Mouse (Mus musculus) hindbrain, postnatal 0 days (tissue): Measurements from ENCODE around the gene Cd207. TPM values are rescaled to one million over a fixed set of nuclear protein-coding genes. Genes with fewer than 3 reads are reported as not detected.

ENCODE experiments used
- ATAC-seq: fragments of 200-750 bp; cut with Nextera tagmentation; 2 replicates; pipeline ENCODE4 v1.8.0; 2017; ENCODE audit warnings: mild to moderate bottlenecking, moderate TSS enrichment, moderate library complexity
- DNase-seq: peaks from one replicate; pipeline ENCODE4 v3.0.0-alpha.2; 2015; ENCODE audit warnings: low spot score
- H3K27ac ChIP-seq: fragments of 300-500 bp; sonication (generic); 2 replicates; pipeline ENCODE4 v1.5.1; 2014; ENCODE audit warnings: mild to moderate bottlenecking
- H3K27me3 ChIP-seq: fragments of 300-500 bp; sonication (generic); 2 replicates; pipeline ENCODE4 v1.6.1; 2014; ENCODE audit warnings: low read length, mixed read lengths; ENCODE audit not compliant: insufficient read depth
- H3K36me3 ChIP-seq: fragments of 300-500 bp; sonication (generic); 2 replicates; pipeline ENCODE4 v1.6.1; 2014; ENCODE audit warnings: low read length, mixed read lengths; ENCODE audit not compliant: insufficient read depth
- H3K4me1 ChIP-seq: fragments of 300-500 bp; sonication (generic); 2 replicates; pipeline ENCODE4 v1.6.1; 2014; ENCODE audit warnings: antibody characterized with exemption, low read length, mixed read lengths; ENCODE audit not compliant: insufficient read depth
- H3K4me2 ChIP-seq: fragments of 300-500 bp; sonication (generic); 2 replicates; pipeline ENCODE4 v1.6.1; 2014; ENCODE audit warnings: low read depth, mild to moderate bottlenecking, low read length, moderate library complexity, mixed read lengths
- H3K4me3 ChIP-seq: fragments of 300-500 bp; sonication (generic); 2 replicates; pipeline ENCODE4 v1.5.1; 2014; ENCODE audit warnings: low read length
- H3K9ac ChIP-seq: fragments of 300-500 bp; sonication (generic); replicated peaks from 2 replicates; pipeline ENCODE4 v1.6.1; 2014; ENCODE audit warnings: mild to moderate bottlenecking, low read length, moderate library complexity, mixed read lengths
- H3K9me3 ChIP-seq: fragments of 300-500 bp; sonication (generic); 2 replicates; pipeline ENCODE4 v1.6.1; 2016; ENCODE audit warnings: low read length, mixed read lengths
- CTCF ChIP-seq: IDR thresholded peaks from 2 replicates; pipeline ENCODE4 v1.5.1; 2016; ENCODE audit warnings: antibody characterized with exemption, control low read depth, low read depth
- WGBS: fragments of 180-500 bp; shearing (Covaris S2); extraction: QIAGEN DNeasy Blood & Tissue Kit; methylation state at CpG from one replicate; pipeline ENCODE4 v1.1.7; 2014; 5-methylcytosine and 5-hydroxymethylcytosine counted together
- polyA plus RNA-seq: library from polyadenylated mRNA; unstranded; fragments of >200 nt; fragmentation: Nextera tagmentation; extraction: Ambion mirVana; gene quantifications from 2 replicates; pipeline ENCODE4 v1.2.1, GENCODE M21; 2015
- total RNA-seq: library from RNA; depleted of rRNA; stranded (reverse); fragments of >200 nt; gene quantifications from 2 replicates; pipeline ENCODE4 v1.2.3, GENCODE M21; 2014

Gene Cd207
- total and polyA plus RNA-seq, 2 experiments from 2014 or later, result not detected

- H3K4me1 ChIP-seq, result no peaks in the 10 kb centered on the region
- peaks cover 77% of the 10 kb centered on the region for H3K27me3 ChIP-seq
- no peaks in the 10 kb centered on the region for H3K9me3 ChIP-seq
- no peak overlapping the region for H3K9ac ChIP-seq
- ATAC-seq (no peak), DNase-seq (no peak)
- H3K4me3 ChIP-seq, result no peak overlapping the region
- no peak overlapping the region for H3K27ac ChIP-seq
- TF ChIP-seq CTCF, result no peak
- 24% methylated on average over 5 of the region's 5 CpGs for WGBS
- H3K36me3 ChIP-seq, result no peaks in the 10 kb centered on the region
- no peak overlapping the region for H3K4me2 ChIP-seq
Observed at GRCm38 (mm10) chr6:83704701-83705100, 27.0 kb upstream of the Cd207 start.

GRCm38 (mm10) chr6:83704294-83704693, 26.6 kb upstream of the Cd207 start:
- no peak overlapping the region for H3K4me3 ChIP-seq
- no peak for ATAC-seq
- WGBS, result 14% methylated on average over 1 of the region's 1 CpGs

DNA sequence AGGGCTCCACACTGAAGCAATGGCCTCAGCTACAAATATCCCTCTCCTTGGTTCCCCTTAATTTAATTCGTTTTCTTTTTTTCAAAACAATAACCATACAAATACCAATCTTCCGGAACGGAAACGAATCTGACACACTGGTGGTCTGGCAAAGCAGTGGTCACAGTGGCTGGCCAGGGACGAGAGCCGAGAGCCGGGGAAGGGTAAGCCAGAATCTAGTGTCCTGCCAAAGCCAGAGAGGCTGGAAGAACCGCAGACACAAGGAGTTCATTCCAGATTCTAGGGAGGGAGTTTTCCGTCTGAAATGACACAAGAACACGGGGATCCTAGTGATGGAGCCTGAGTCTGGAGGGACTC, 26.0 kb upstream of the Cd207 start:
- no peak overlapping the region for H3K4me2 ChIP-seq
- no peaks in the 10 kb centered on the region for H3K4me1 ChIP-seq
- no peak overlapping the region for H3K4me3 ChIP-seq
- no peaks in the 10 kb centered on the region for H3K36me3 ChIP-seq
- 2% methylated on average over 10 of the region's 10 CpGs for WGBS
- ATAC-seq (no peak), DNase-seq (no peak)
- no peak overlapping the region for H3K27ac ChIP-seq
- H3K9ac ChIP-seq, result no peak overlapping the region
- peaks cover 77% of the 10 kb centered on the region for H3K27me3 ChIP-seq
- H3K9me3 ChIP-seq, result no peaks in the 10 kb centered on the region
- no peak for TF ChIP-seq CTCF

More at GRCm38 (mm10) chr6:83704294-83704693, 26.6 kb upstream of the Cd207 start:
- TF ChIP-seq CTCF, result no peak
- no peaks in the 10 kb centered on the region for H3K36me3 ChIP-seq
- H3K27ac ChIP-seq, result no peak overlapping the region
- no peaks in the 10 kb centered on the region for H3K9me3 ChIP-seq
- H3K4me2 ChIP-seq, result no peak overlapping the region
- H3K9ac ChIP-seq, result no peak overlapping the region
- no peak for DNase-seq
- H3K4me1 ChIP-seq, result no peaks in the 10 kb centered on the region
- H3K27me3 ChIP-seq, result peaks cover 77% of the 10 kb centered on the region

DNA sequence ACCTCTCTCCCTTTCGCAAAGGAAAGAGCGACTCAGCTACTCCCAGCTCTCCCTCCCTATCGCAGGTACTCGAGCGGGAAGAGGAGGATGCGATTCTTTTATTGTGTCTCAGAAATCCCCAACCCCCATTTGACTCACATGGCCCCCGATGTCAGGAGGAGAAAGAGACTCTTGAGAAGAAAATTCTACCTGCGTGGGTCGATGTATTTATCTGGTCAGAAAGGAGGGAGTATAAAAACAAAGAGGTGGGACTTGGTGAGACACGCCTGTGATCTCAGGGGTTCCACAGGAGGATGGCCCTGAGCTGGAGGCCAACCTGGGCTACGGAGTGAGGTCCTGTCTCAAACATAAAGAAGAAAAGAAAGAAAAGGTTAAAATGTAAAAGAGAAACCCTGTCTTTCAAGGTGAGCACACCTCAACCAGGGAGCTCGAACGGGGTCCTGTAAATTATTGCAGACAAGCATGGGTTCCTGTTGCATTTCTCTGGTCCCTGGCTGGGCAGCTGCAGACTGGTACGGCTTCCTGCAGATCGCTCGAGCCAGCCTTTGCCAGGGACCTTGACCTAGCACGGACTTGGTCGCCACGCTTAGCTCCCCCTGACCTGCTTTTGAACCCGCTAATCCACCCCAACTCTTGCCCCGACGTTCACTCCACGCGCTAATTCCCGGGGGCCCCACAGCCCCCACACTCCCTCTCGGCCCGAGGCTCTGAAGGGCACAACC, 25.5 kb upstream of the Cd207 start:
- Histone ChIP-seq H3K9ac (no peak overlapping the region), H3K9me3 (no peaks in the 10 kb centered on the region), H3K36me3 (no peaks in the 10 kb centered on the region), H3K4me3 (no peak overlapping the region), H3K4me1 (no peaks in the 10 kb centered on the region), H3K27ac (no peak overlapping the region), H3K27me3 (peaks cover 77% of the 10 kb centered on the region), H3K4me2 (no peak overlapping the region)
- TF ChIP-seq CTCF, result no peak
- DNase-seq, result no peak
- ATAC-seq, result no peak
- WGBS, result under 1% methylated on average over 27 of the region's 27 CpGs

- TF ChIP-seq CTCF, result no peak
- no peaks in the 10 kb centered on the region for H3K9me3 ChIP-seq
- no peak overlapping the region for H3K4me2 ChIP-seq
- no peak for ATAC-seq
- no peak overlapping the region for H3K27ac ChIP-seq
- H3K4me1 ChIP-seq, result no peaks in the 10 kb centered on the region
- DNase-seq, result no peak
- peaks cover 76% of the 10 kb centered on the region for H3K27me3 ChIP-seq
- no peaks in the 10 kb centered on the region for H3K36me3 ChIP-seq
- under 1% methylated on average over 53 of the region's 53 CpGs for WGBS
- H3K4me3 ChIP-seq, result no peak overlapping the region
- no peak overlapping the region for H3K9ac ChIP-seq
Observed at GRCm38 (mm10) chr6:83702146-83702999, 24.7 kb upstream of the Cd207 start.

DNA sequence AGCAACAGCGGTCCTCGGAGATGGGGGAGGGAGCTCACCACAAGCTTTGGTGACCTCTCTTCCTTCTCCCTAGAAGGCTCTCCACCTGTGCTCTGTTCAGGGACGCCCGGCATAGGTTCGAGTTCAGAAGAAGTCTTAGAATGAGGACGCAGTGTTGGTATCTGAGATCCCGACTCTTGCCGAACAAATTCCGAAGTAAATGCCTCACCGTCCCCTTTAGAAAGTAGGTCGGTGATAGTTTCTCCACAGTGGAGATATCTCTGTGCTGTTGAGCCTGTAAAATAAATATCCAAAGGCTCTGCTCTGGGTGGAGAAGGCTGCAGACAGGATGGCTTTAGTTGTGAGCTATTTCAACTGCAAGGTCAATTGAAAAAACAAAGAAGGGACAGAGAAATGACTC, 23.3 kb upstream of the Cd207 start:
- under 1% methylated on average over 11 of the region's 11 CpGs for WGBS
- H3K27me3 ChIP-seq, result peaks cover 76% of the 10 kb centered on the region
- no peak overlapping the region for H3K27ac ChIP-seq
- H3K4me2 ChIP-seq, result no peak overlapping the region
- no peaks in the 10 kb centered on the region for H3K9me3 ChIP-seq
- no peak overlapping the region for H3K4me3 ChIP-seq
- H3K4me1 ChIP-seq, result no peaks in the 10 kb centered on the region
- H3K36me3 ChIP-seq, result no peaks in the 10 kb centered on the region
- ATAC-seq (no peak), DNase-seq (no peak)
- no peak for TF ChIP-seq CTCF
- H3K9ac ChIP-seq, result no peak overlapping the region

DNA sequence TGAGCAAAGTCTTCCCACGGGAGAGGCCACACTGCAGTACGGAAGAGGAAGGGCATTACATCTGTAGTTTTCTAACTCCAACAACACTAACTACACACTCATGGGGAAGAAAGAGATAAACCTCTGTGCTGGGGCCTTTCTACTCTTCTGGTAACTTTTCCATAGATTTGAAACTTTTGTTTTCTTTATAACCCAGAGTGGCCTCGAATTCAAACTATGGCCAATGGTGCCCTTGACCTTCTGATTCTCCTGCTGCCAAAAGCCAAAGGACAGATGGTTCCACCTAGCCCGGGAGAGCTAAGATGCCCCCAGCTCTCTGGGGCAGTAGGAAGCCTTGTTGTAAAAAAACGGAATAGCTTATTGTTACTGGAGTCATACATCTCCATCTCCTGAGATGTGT, 22.3 kb upstream of the Cd207 start:
- H3K27ac ChIP-seq, result no peak overlapping the region
- DNase-seq (no peak), ATAC-seq (no peak)
- peaks cover 76% of the 10 kb centered on the region for H3K27me3 ChIP-seq
- no peak overlapping the region for H3K4me3 ChIP-seq
- H3K9me3 ChIP-seq, result no peaks in the 10 kb centered on the region
- H3K9ac ChIP-seq, result no peak overlapping the region
- TF ChIP-seq CTCF, result no peak
- H3K36me3 ChIP-seq, result no peaks in the 10 kb centered on the region
- H3K4me1 ChIP-seq, result no peaks in the 10 kb centered on the region
- 7% methylated on average over 5 of the region's 5 CpGs for WGBS
- no peak overlapping the region for H3K4me2 ChIP-seq
